ENCODE assay signal across 8 mouse cellular contexts in the genomic region with DNA sequence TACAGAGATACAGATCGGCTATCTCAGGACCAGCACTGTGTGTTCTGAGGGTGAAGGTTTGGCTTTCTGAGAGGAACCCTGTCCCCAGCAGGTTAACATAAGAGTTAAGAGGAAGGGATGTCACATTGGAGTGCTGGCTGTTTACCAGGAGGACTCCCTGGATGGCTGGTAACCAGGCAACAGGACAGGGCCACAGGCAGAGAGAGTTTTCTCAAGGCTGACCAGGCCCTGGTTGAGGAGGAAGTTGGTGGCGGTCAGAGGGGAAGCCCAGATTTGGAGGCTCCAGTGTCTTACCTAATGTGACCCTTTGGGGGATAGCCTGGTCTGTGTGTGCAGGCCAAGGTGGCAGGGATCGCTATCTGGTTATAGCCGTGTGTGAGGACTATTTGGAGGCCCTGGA. TPM values are rescaled to one million over a fixed set of nuclear protein-coding genes. Genes with fewer than 3 reads are reported as not detected.
DNase-seq lines count a peak whose midpoint lies in the region; ATAC-seq and TF ChIP-seq lines count a peak whose summit lies in the region.

No protein-coding gene starts in this region.

- no peaks in the 10 kb centered on the region for H3K9me3 ChIP-seq in G1E (replicated peaks)
- no peaks in the 10 kb centered on the region for H3K9me3 ChIP-seq in forebrain, embryonic 14.5 days (replicated peaks; ENCODE audit: control insufficient read depth, low read length)
- no peaks in the 10 kb centered on the region for H3K9me3 ChIP-seq in hindbrain, embryonic 16.5 days (ENCODE audit: control insufficient read depth, low read length)
- H3K9me3 ChIP-seq in lung, postnatal 0 days (ENCODE audit: low read length) = no peaks in the 10 kb centered on the region
- no peaks in the 10 kb centered on the region for H3K9me3 ChIP-seq in stomach, embryonic 16.5 days (replicated peaks; ENCODE audit: control insufficient read depth, low read length)

- DNase-seq in cerebellum, adult 2 months = peak in 1 of 2 experiments; percentile 65
- DNase-seq in cerebellum, adult 11 months = no peak
- no peak for DNase-seq in G1E (ENCODE audit: low spot score)
- no peak for DNase-seq in forebrain, embryonic 14.5 days (ENCODE audit: low spot score)
- DNase-seq in lung, postnatal 0 days (ENCODE audit: low spot score) = peak; percentile 35
- DNase-seq in frontal cortex, postnatal 25 days (ENCODE audit: low spot score in 2 of 2) = no peak

- H3K27me3 ChIP-seq in cerebellum, adult 2 months (ENCODE audit: control insufficient read depth, insufficient read depth, low read length) = no peaks in the 10 kb centered on the region
- no peaks in the 10 kb centered on the region for H3K27me3 ChIP-seq in G1E (ENCODE audit: insufficient read depth, low read length)
- no peaks in the 10 kb centered on the region for H3K27me3 ChIP-seq in forebrain, embryonic 14.5 days (replicated peaks; ENCODE audit: control insufficient read depth, insufficient read depth, low read length)
- H3K27me3 ChIP-seq in hindbrain, embryonic 16.5 days (replicated peaks; ENCODE audit: control insufficient read depth, insufficient read depth, low read length) = no peaks in the 10 kb centered on the region
- no peaks in the 10 kb centered on the region for H3K27me3 ChIP-seq in lung, postnatal 0 days (replicated peaks; ENCODE audit: insufficient read depth, low read length)
- no peaks in the 10 kb centered on the region for H3K27me3 ChIP-seq in stomach, embryonic 16.5 days (ENCODE audit: control insufficient read depth, insufficient read depth, low read length)

- no peak for TF ChIP-seq CTCF in cerebellum, adult 2 months (IDR thresholded peaks at IDR 0.05; ENCODE audit: borderline replicate concordance, insufficient read depth, low read depth, low read length)
- no peak for TF ChIP-seq CTCF in G1E (IDR thresholded peaks at IDR 0.05; ENCODE audit: low read depth, low read length)
- TF ChIP-seq CTCF in lung, postnatal 0 days (IDR thresholded peaks at IDR 0.05) = no peak

- H3K4me2 ChIP-seq in forebrain, embryonic 14.5 days (ENCODE audit: low read length) = peak overlapping the region; percentile 98
- peak overlapping the region; percentile 80 for H3K4me2 ChIP-seq in hindbrain, embryonic 16.5 days (ENCODE audit: low read length)
- peak overlapping the region; percentile 88; the same call in 1 of the 2 replicates for H3K4me2 ChIP-seq in lung, postnatal 0 days (replicated peaks; ENCODE audit: low read depth, low read length)
- H3K4me2 ChIP-seq in stomach, embryonic 16.5 days (ENCODE audit: low read depth, low read length) = peak overlapping the region; percentile 77

- ATAC-seq in G1E (ENCODE audit: extremely low read depth, insufficient number of reproducible peaks, low FRiP score, poor library complexity, severe bottlenecking) = 0 out of 2 replicates have a peak, but pooled peaks have one; percentile 19
- ATAC-seq in forebrain, embryonic 14.5 days = no peak
- no peak for ATAC-seq in hindbrain, embryonic 16.5 days
- no peak for ATAC-seq in lung, postnatal 0 days
- no peak for ATAC-seq in stomach, embryonic 16.5 days (ENCODE audit: insufficient read depth, low FRiP score)

- 12% methylated on average over 4 of the region's 4 CpGs for WGBS in cerebellum, adult 2 months
- WGBS in forebrain, embryonic 14.5 days = 87% methylated on average over 4 of the region's 4 CpGs
- 65% methylated on average over 4 of the region's 4 CpGs for WGBS in hindbrain, embryonic 16.5 days
- WGBS in lung, postnatal 0 days = 65% methylated on average over 4 of the region's 4 CpGs
- 75% methylated on average over 4 of the region's 4 CpGs for WGBS in stomach, embryonic 16.5 days

- H3K4me3 ChIP-seq in cerebellum, adult 2 months (replicated peaks; ENCODE audit: insufficient read depth, low read depth, low read length) = peak overlapping the region; percentile 72
- H3K4me3 ChIP-seq in G1E (ENCODE audit: low read depth, low read length) = peak overlapping the region; percentile 87; the same call in 1 of the 2 replicates
- H3K4me3 ChIP-seq in forebrain, embryonic 14.5 days (ENCODE audit: low read depth, low read length) = 0 out of 2 replicates have a peak overlapping the region, but pooled peaks have one; percentile 70
- H3K4me3 ChIP-seq in hindbrain, embryonic 16.5 days (ENCODE audit: low read length) = peak overlapping the region; percentile 79
- H3K4me3 ChIP-seq in lung, postnatal 0 days (ENCODE audit: low read depth, low read length) = no peak overlapping the region
- H3K4me3 ChIP-seq in stomach, embryonic 16.5 days (replicated peaks; ENCODE audit: low read length) = no peak overlapping the region; the same call in 1 of the 2 replicates

- no peak for TF ChIP-seq EP300 in lung, postnatal 0 days (IDR thresholded peaks at IDR 0.05)

- H3K9ac ChIP-seq in forebrain, embryonic 14.5 days (ENCODE audit: low read length) = peak overlapping the region; percentile 32; the same call in 1 of the 2 replicates
- H3K9ac ChIP-seq in hindbrain, embryonic 16.5 days (ENCODE audit: low read depth, low read length) = peak overlapping the region; percentile 81
- no peak overlapping the region for H3K9ac ChIP-seq in lung, postnatal 0 days (replicated peaks; ENCODE audit: low read depth)
- H3K9ac ChIP-seq in stomach, embryonic 16.5 days (ENCODE audit: low read length) = peak overlapping the region; percentile 32; the same call in 1 of the 2 replicates

- peaks cover 28% of the 10 kb centered on the region for H3K4me1 ChIP-seq in cerebellum, adult 2 months (ENCODE audit: control insufficient read depth, insufficient read depth, low read length)
- H3K4me1 ChIP-seq in G1E (ENCODE audit: insufficient read depth, low read depth, low read length) = peaks cover 83% of the 10 kb centered on the region
- peaks cover 20% of the 10 kb centered on the region for H3K4me1 ChIP-seq in forebrain, embryonic 14.5 days (ENCODE audit: control insufficient read depth, insufficient read depth, low read length)
- H3K4me1 ChIP-seq in hindbrain, embryonic 16.5 days (ENCODE audit: control insufficient read depth, insufficient read depth, low read depth, low read length) = peaks cover 44% of the 10 kb centered on the region
- no peaks in the 10 kb centered on the region for H3K4me1 ChIP-seq in lung, postnatal 0 days (ENCODE audit: insufficient read depth, low read depth, low read length)
- peaks cover 18% of the 10 kb centered on the region for H3K4me1 ChIP-seq in stomach, embryonic 16.5 days (ENCODE audit: control insufficient read depth, insufficient read depth, low read length)

- peak overlapping the region; percentile 89 for H3K27ac ChIP-seq in cerebellum, adult 2 months (ENCODE audit: insufficient read depth, low read length)
- no peak overlapping the region for H3K27ac ChIP-seq in forebrain, embryonic 14.5 days (ENCODE audit: low read depth, low read length)
- peak overlapping the region; percentile 41; the same call in 1 of the 2 replicates for H3K27ac ChIP-seq in hindbrain, embryonic 16.5 days (ENCODE audit: low read depth, low read length)
- H3K27ac ChIP-seq in lung, postnatal 0 days (ENCODE audit: low read length) = no peak overlapping the region
- H3K27ac ChIP-seq in stomach, embryonic 16.5 days (ENCODE audit: low read length) = no peak overlapping the region; the same call in 1 of the 2 replicates

- H3K36me3 ChIP-seq in G1E (replicated peaks) = peaks cover 89% of the 10 kb centered on the region
- peaks cover 36% of the 10 kb centered on the region for H3K36me3 ChIP-seq in forebrain, embryonic 14.5 days (ENCODE audit: control insufficient read depth, insufficient read depth, low read length)
- peaks cover 5% of the 10 kb centered on the region for H3K36me3 ChIP-seq in hindbrain, embryonic 16.5 days (ENCODE audit: control insufficient read depth, insufficient read depth, low read length)
- no peaks in the 10 kb centered on the region; the same call in 1 of the 2 replicates for H3K36me3 ChIP-seq in lung, postnatal 0 days (ENCODE audit: insufficient read depth, low read length)
- H3K36me3 ChIP-seq in stomach, embryonic 16.5 days (ENCODE audit: control insufficient read depth, insufficient read depth, low read length) = peaks cover 9% of the 10 kb centered on the region; the same call in 1 of the 2 replicates

- TF ChIP-seq POLR2A in cerebellum, adult 2 months (IDR thresholded peaks at IDR 0.05; ENCODE audit: borderline replicate concordance, insufficient read depth, low read length) = no peak

RNA-seq across cellular contexts. Expression of gene Iffo1, which starts 1.8 kb away (rescaled TPM):
- 95.4 and 96.0 TPM in 2 replicates for polyA plus RNA-seq in cerebellum, adult 2 months (2012; rRNA removed)
- total RNA-seq in G1E (2014; fragmentation: Nextera tagmentation) (20.4 and 25.1 TPM in 2 replicates), G1E (2017) (12.3 and 14.5 TPM in 2 replicates)
- 26.9 and 31.7 TPM in 2 replicates for polyA plus RNA-seq in G1E (2012)
- polyA plus RNA-seq in forebrain, embryonic 14.5 days (2014; fragmentation: Nextera tagmentation; extraction: Ambion mirVana) = 10.8 and 13.4 TPM in 2 replicates
- 20.3 and 21.9 TPM in 2 replicates for polyA plus RNA-seq in hindbrain, embryonic 16.5 days (2015; fragmentation: Nextera tagmentation; extraction: Ambion mirVana)
- polyA plus RNA-seq in lung, postnatal 0 days (2015; fragmentation: Nextera tagmentation; extraction: Ambion mirVana) = 7.1 and 8.3 TPM in 2 replicates
- polyA plus RNA-seq in stomach, embryonic 16.5 days (2015; fragmentation: Nextera tagmentation; extraction: Ambion mirVana) = 6.0 and 8.8 TPM in 2 replicates

RNA-seq across cellular contexts. Expression of gene Nop2, which starts 15.1 kb away (rescaled TPM):
- polyA plus RNA-seq in cerebellum, adult 2 months (2012; rRNA removed) = 24.5 and 24.9 TPM in 2 replicates
- total RNA-seq in G1E (2014; fragmentation: Nextera tagmentation) = 56.9 and 61.0 TPM in 2 replicates
- 87.7 and 89.2 TPM in 2 replicates for total RNA-seq in G1E (2017)
- polyA plus RNA-seq in G1E (2012) = 53.4 and 90.0 TPM in 2 replicates
- 46.8 and 52.7 TPM in 2 replicates for polyA plus RNA-seq in forebrain, embryonic 14.5 days (2014; fragmentation: Nextera tagmentation; extraction: Ambion mirVana)
- polyA plus RNA-seq in hindbrain, embryonic 16.5 days (2015; fragmentation: Nextera tagmentation; extraction: Ambion mirVana) = 48.6 and 50.7 TPM in 2 replicates
- polyA plus RNA-seq in lung, postnatal 0 days (2015; fragmentation: Nextera tagmentation; extraction: Ambion mirVana) = 16.9 and 17.7 TPM in 2 replicates
- polyA plus RNA-seq in stomach, embryonic 16.5 days (2015; fragmentation: Nextera tagmentation; extraction: Ambion mirVana) = 56.6 and 57.9 TPM in 2 replicates

RNA-seq across cellular contexts. Expression of gene Gapdh, which starts 19.5 kb away (rescaled TPM):
- 5,061 and 5,782 TPM in 2 replicates for polyA plus RNA-seq in cerebellum, adult 2 months (2012; rRNA removed)
- total RNA-seq in G1E (2014; fragmentation: Nextera tagmentation) (10,890 and 12,360 TPM in 2 replicates), G1E (2017) (2,600 and 3,109 TPM in 2 replicates)
- 26,904 and 30,061 TPM in 2 replicates for polyA plus RNA-seq in G1E (2012)
- 1,676 and 1,964 TPM in 2 replicates for polyA plus RNA-seq in forebrain, embryonic 14.5 days (2014; fragmentation: Nextera tagmentation; extraction: Ambion mirVana)
- 1,587 and 1,624 TPM in 2 replicates for polyA plus RNA-seq in hindbrain, embryonic 16.5 days (2015; fragmentation: Nextera tagmentation; extraction: Ambion mirVana)
- polyA plus RNA-seq in lung, postnatal 0 days (2015; fragmentation: Nextera tagmentation; extraction: Ambion mirVana) = 381 and 429 TPM in 2 replicates
- polyA plus RNA-seq in stomach, embryonic 16.5 days (2015; fragmentation: Nextera tagmentation; extraction: Ambion mirVana) = 1,523 and 1,787 TPM in 2 replicates

RNA-seq across cellular contexts. Expression of gene Ncapd2, which starts 44.7 kb away (rescaled TPM):
- polyA plus RNA-seq in cerebellum, adult 2 months (2012; rRNA removed) = 80.8 and 85.4 TPM in 2 replicates
- total RNA-seq in G1E (2014; fragmentation: Nextera tagmentation) (494 and 557 TPM in 2 replicates), G1E (2017) (211 and 243 TPM in 2 replicates)
- 269 and 275 TPM in 2 replicates for polyA plus RNA-seq in G1E (2012)
- 64.4 and 67.6 TPM in 2 replicates for polyA plus RNA-seq in forebrain, embryonic 14.5 days (2014; fragmentation: Nextera tagmentation; extraction: Ambion mirVana)
- polyA plus RNA-seq in hindbrain, embryonic 16.5 days (2015; fragmentation: Nextera tagmentation; extraction: Ambion mirVana) = 37.7 and 50.2 TPM in 2 replicates
- 5.9 and 7.9 TPM in 2 replicates for polyA plus RNA-seq in lung, postnatal 0 days (2015; fragmentation: Nextera tagmentation; extraction: Ambion mirVana)
- polyA plus RNA-seq in stomach, embryonic 16.5 days (2015; fragmentation: Nextera tagmentation; extraction: Ambion mirVana) = 90.3 and 102 TPM in 2 replicates

RNA-seq across cellular contexts. Expression of gene Mrpl51, which starts 44.8 kb away (rescaled TPM):
- 61.6 and 70.4 TPM in 2 replicates for polyA plus RNA-seq in cerebellum, adult 2 months (2012; rRNA removed)
- total RNA-seq in G1E (2014; fragmentation: Nextera tagmentation) (51.3 and 59.6 TPM in 2 replicates), G1E (2017) (143 and 156 TPM in 2 replicates)
- polyA plus RNA-seq in G1E (2012) = 114 and 162 TPM in 2 replicates
- polyA plus RNA-seq in forebrain, embryonic 14.5 days (2014; fragmentation: Nextera tagmentation; extraction: Ambion mirVana) = 160 and 179 TPM in 2 replicates
- 140 and 154 TPM in 2 replicates for polyA plus RNA-seq in hindbrain, embryonic 16.5 days (2015; fragmentation: Nextera tagmentation; extraction: Ambion mirVana)
- polyA plus RNA-seq in lung, postnatal 0 days (2015; fragmentation: Nextera tagmentation; extraction: Ambion mirVana) = 151 and 154 TPM in 2 replicates
- 212 and 232 TPM in 2 replicates for polyA plus RNA-seq in stomach, embryonic 16.5 days (2015; fragmentation: Nextera tagmentation; extraction: Ambion mirVana)

Comparison
In these comparisons a context has a peak if more than half of its experiments do, and no peak if none do; other contexts are left out.
1. H3K27ac ChIP-seq: peak in cerebellum, adult 2 months (single experiment) and hindbrain, embryonic 16.5 days (single experiment); none in forebrain, embryonic 14.5 days (single experiment), lung, postnatal 0 days (single experiment) and stomach, embryonic 16.5 days (single experiment).
2. H3K4me3 ChIP-seq: peak in cerebellum, adult 2 months (single experiment), G1E (single experiment), forebrain, embryonic 14.5 days (single experiment) and hindbrain, embryonic 16.5 days (single experiment); none in lung, postnatal 0 days (single experiment) and stomach, embryonic 16.5 days (single experiment).
3. Peak in every context shown above with its lines, with median percentiles within 50 percentile points of each other: H3K4me2 ChIP-seq.